Mouse (Mus musculus): ENCODE data around the gene Fkbp15. TPM values are rescaled to one million over a fixed set of nuclear protein-coding genes. Genes with fewer than 3 reads are reported as not detected.

Gene Fkbp15
- total RNA-seq, 1 experiment: 20.7 TPM

GRCm38 (mm10) chr4:62373668-62374067 lies 13.3 kb upstream of the Fkbp15 start:
- H3K4me1 ChIP-seq (ENCODE audit: control insufficient read depth in 2 of 2, insufficient read depth in 2 of 2, low read length in 2 of 2, poor library complexity in 1 of 2): no peaks in the 10 kb centered on the region
- TF ChIP-seq MAFK (IDR thresholded peaks at IDR 0.05; ENCODE audit: insufficient read depth, low read depth, low read length) (no peak), ZNF384 (IDR thresholded peaks at IDR 0.05; ENCODE audit: low read depth, low read length) (no peak), ZC3H11A (IDR thresholded peaks at IDR 0.05; ENCODE audit: borderline replicate concordance, low read depth, low read length) (no peak), HCFC1 (IDR thresholded peaks at IDR 0.05; ENCODE audit: borderline replicate concordance, insufficient read depth, low read length) (no peak), CHD2 (IDR thresholded peaks at IDR 0.05; ENCODE audit: low read depth, low read length) (no peak)
- in situ Hi-C loops (cut with MboI; ENCODE audit: low sequenced_read_pairs in 2 of 2, unreplicated experiment in 2 of 2): no loop called here

GRCm38 (mm10) chr4:62372818-62373520 lies 12.6 kb upstream of the Fkbp15 start:
- in situ Hi-C loops (cut with MboI; ENCODE audit: low sequenced_read_pairs in 2 of 2, unreplicated experiment in 2 of 2): no loop called here
- no peaks in the 10 kb centered on the region for H3K4me1 ChIP-seq (ENCODE audit: control insufficient read depth in 2 of 2, insufficient read depth in 2 of 2, low read length in 2 of 2, poor library complexity in 1 of 2)
- H3K9me3 ChIP-seq (ENCODE audit: control insufficient read depth, insufficient read depth, low read depth, low read length): no peaks in the 10 kb centered on the region
- no peak overlapping the region for H3K27ac ChIP-seq (ENCODE audit: insufficient read depth, low read depth, low read length, poor library complexity, severe bottlenecking)
- DNase-seq (ENCODE audit: low read depth, low spot score): no peak
- H3K9ac ChIP-seq (ENCODE audit: insufficient read depth, low read depth, low read length, poor library complexity, severe bottlenecking): no peak overlapping the region
- TF ChIP-seq MAFK (IDR thresholded peaks at IDR 0.05; ENCODE audit: insufficient read depth, low read depth, low read length): no peak
- no peak overlapping the region for H3K4me3 ChIP-seq (ENCODE audit: insufficient read depth in 1 of 2, low read depth in 1 of 2, low read length in 2 of 2, poor library complexity in 1 of 2, severe bottlenecking in 1 of 2)
- H3K36me3 ChIP-seq (ENCODE audit: control insufficient read depth, insufficient read depth, low read length, poor library complexity, severe bottlenecking): no peaks in the 10 kb centered on the region

More at GRCm38 (mm10) chr4:62373668-62374067, 13.3 kb upstream of the Fkbp15 start:
- Histone ChIP-seq H3K9ac (ENCODE audit: insufficient read depth, low read depth, low read length, poor library complexity, severe bottlenecking) (no peak overlapping the region), H3K36me3 (ENCODE audit: control insufficient read depth, insufficient read depth, low read length, poor library complexity, severe bottlenecking) (no peaks in the 10 kb centered on the region), H3K9me3 (ENCODE audit: control insufficient read depth, insufficient read depth, low read depth, low read length) (no peaks in the 10 kb centered on the region), H3K4me3 (ENCODE audit: insufficient read depth in 1 of 2, low read depth in 1 of 2, low read length in 2 of 2, poor library complexity in 1 of 2, severe bottlenecking in 1 of 2) (no peak overlapping the region), H3K27ac (ENCODE audit: insufficient read depth, low read depth, low read length, poor library complexity, severe bottlenecking) (no peak overlapping the region)
- no peak for DNase-seq (ENCODE audit: low read depth, low spot score)

GRCm38 (mm10) chr4:62372410-62372809 lies 12.1 kb upstream of the Fkbp15 start:
- no peaks in the 10 kb centered on the region for H3K9me3 ChIP-seq (ENCODE audit: control insufficient read depth, insufficient read depth, low read depth, low read length)
- no peak for DNase-seq (ENCODE audit: low read depth, low spot score)
- no peak overlapping the region for H3K4me3 ChIP-seq (ENCODE audit: insufficient read depth in 1 of 2, low read depth in 1 of 2, low read length in 2 of 2, poor library complexity in 1 of 2, severe bottlenecking in 1 of 2)
- no peak for TF ChIP-seq HCFC1 (IDR thresholded peaks at IDR 0.05; ENCODE audit: borderline replicate concordance, insufficient read depth, low read length)
- TF ChIP-seq CHD2 (IDR thresholded peaks at IDR 0.05; ENCODE audit: low read depth, low read length): no peak
- TF ChIP-seq ZNF384 (IDR thresholded peaks at IDR 0.05; ENCODE audit: low read depth, low read length): no peak
- no peak for TF ChIP-seq ZC3H11A (IDR thresholded peaks at IDR 0.05; ENCODE audit: borderline replicate concordance, low read depth, low read length)
- TF ChIP-seq MAFK (IDR thresholded peaks at IDR 0.05; ENCODE audit: insufficient read depth, low read depth, low read length): no peak
- H3K36me3 ChIP-seq (ENCODE audit: control insufficient read depth, insufficient read depth, low read length, poor library complexity, severe bottlenecking): no peaks in the 10 kb centered on the region
- no peak overlapping the region for H3K27ac ChIP-seq (ENCODE audit: insufficient read depth, low read depth, low read length, poor library complexity, severe bottlenecking)
- no peak overlapping the region for H3K9ac ChIP-seq (ENCODE audit: insufficient read depth, low read depth, low read length, poor library complexity, severe bottlenecking)
- 0 out of 4 replicates have a peak, but pooled peaks cover 0 to 2% of the 10 kb centered on the region in 2 experiments for H3K4me1 ChIP-seq (ENCODE audit: control insufficient read depth in 2 of 2, insufficient read depth in 2 of 2, low read length in 2 of 2, poor library complexity in 1 of 2)
- in situ Hi-C loops (cut with MboI; ENCODE audit: low sequenced_read_pairs in 2 of 2, unreplicated experiment in 2 of 2): no loop called here

- H3K4me3 ChIP-seq (ENCODE audit: insufficient read depth in 1 of 2, low read depth in 1 of 2, low read length in 2 of 2, poor library complexity in 1 of 2, severe bottlenecking in 1 of 2): no peak overlapping the region
- H3K9me3 ChIP-seq (ENCODE audit: control insufficient read depth, insufficient read depth, low read depth, low read length): no peaks in the 10 kb centered on the region
- no peak overlapping the region for H3K9ac ChIP-seq (ENCODE audit: insufficient read depth, low read depth, low read length, poor library complexity, severe bottlenecking)
- H3K4me1 ChIP-seq (ENCODE audit: control insufficient read depth in 2 of 2, insufficient read depth in 2 of 2, low read length in 2 of 2, poor library complexity in 1 of 2): peaks cover 2 to 14% of the 10 kb centered on the region in 2 experiments; a peak in 3 of 4 replicates
- no peaks in the 10 kb centered on the region for H3K36me3 ChIP-seq (ENCODE audit: control insufficient read depth, insufficient read depth, low read length, poor library complexity, severe bottlenecking)
- no peak overlapping the region for H3K27ac ChIP-seq (ENCODE audit: insufficient read depth, low read depth, low read length, poor library complexity, severe bottlenecking)
- DNase-seq (ENCODE audit: low read depth, low spot score): no peak
- no peak for TF ChIP-seq CHD2 (IDR thresholded peaks at IDR 0.05; ENCODE audit: low read depth, low read length)
- TF ChIP-seq ZNF384 (IDR thresholded peaks at IDR 0.05; ENCODE audit: low read depth, low read length): no peak
- TF ChIP-seq HCFC1 (IDR thresholded peaks at IDR 0.05; ENCODE audit: borderline replicate concordance, insufficient read depth, low read length): no peak
- no peak for TF ChIP-seq MAFK (IDR thresholded peaks at IDR 0.05; ENCODE audit: insufficient read depth, low read depth, low read length)
- TF ChIP-seq ZC3H11A (IDR thresholded peaks at IDR 0.05; ENCODE audit: borderline replicate concordance, low read depth, low read length): no peak
- in situ Hi-C loops (cut with MboI; ENCODE audit: low sequenced_read_pairs in 2 of 2, unreplicated experiment in 2 of 2): no loop called here
Observed at GRCm38 (mm10) chr4:62369091-62369490, 8.7 kb upstream of the Fkbp15 start.
